Mouse (Mus musculus): Measurements from ENCODE around the gene Rnf40. TPM values are rescaled to one million over a fixed set of nuclear protein-coding genes. Genes with fewer than 3 reads are reported as not detected.
"Not testable (repeated sequence)": the region's sequence is repeated elsewhere in the genome, so short reads cannot be mapped to it uniquely, and the experiment has no call there.

Rnf40 gene
- polyA plus RNA-seq, 1 experiment, result 32.8 TPM

DNA sequence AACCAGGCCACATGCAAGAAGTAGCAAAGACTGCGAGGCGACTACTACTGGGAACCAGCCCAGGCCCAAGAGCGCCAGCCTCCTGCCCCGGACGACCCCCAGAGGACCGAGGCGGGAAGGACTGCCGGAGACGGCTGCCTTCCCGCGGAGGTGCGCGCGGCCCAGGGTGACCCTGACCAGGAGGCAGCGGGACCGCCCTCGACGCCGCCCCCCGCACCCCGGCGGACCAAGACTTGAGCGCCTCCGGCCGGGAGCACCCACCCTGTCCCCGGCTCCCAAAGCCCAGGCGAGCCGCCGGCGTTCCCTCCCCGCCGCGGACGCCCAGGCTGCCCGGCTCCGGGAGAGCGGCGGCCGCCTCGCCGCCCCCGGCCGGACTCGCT lies 25.9 kb downstream of the Rnf40 start:
- under 1% methylated on average over 32 of the region's 44 CpGs for WGBS
- peak overlapping the region; percentile 91 for H3K4me3 ChIP-seq (replicated peaks; ENCODE audit: extremely low read depth, low read depth, low read length)
- TF ChIP-seq CTCF (IDR thresholded peaks at IDR 0.05; ENCODE audit: insufficient read depth, low read length) (no peak), POLR2A (IDR thresholded peaks at IDR 0.05; ENCODE audit: borderline replicate concordance, extremely low read depth, low read depth, low read length) (no peak)
- 0 out of 2 replicates have a peak, but pooled peaks cover 7% of the 10 kb centered on the region for H3K4me1 ChIP-seq (ENCODE audit: control insufficient read depth, insufficient read depth, low read length)
- peak; percentile 56 for DNase-seq

DNA sequence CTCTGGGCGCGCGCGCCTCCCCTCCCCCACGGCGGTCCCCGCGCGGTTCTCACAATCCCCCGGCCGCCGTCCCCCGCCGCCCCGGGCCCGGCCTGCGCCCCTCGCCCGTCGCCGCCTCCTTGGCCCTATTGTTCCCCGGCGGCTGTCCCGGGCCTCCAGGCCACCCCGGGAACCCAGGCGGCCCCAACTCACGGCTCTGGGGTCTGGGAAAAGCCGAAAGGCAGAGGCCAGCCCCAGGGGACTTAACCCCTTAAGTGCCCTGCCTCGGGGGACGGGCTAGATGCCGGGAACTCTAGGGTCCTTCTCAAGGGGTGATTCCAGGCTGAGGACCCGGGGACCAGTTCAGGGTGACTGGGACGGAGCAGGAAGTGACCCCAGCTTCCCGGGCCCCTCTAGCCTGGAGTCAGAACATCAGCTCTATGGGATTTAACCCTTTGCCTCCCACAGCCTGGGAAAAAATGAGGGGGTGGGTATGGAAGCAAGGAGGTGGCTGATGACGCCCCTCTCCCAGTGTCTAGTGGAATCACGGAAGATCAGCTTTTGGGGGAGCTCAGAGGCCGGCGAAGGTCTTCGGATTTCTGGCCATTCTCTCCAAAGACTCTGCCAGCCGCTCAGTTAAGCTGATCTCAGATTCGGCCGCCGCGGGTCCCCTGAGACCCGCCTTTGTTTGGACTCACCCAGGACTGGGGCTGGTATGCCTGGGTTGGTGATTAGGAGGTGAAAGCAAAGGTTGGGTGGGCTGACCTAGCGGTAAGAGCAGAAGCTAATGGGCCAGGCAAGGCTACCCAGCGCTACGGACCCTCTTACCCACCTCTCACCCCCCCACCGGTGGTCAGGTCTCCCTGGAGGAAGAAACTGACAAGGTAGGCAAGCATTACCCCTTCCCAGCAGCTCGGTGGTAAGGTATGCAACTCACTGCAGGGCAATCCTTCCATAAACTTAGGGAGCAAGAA lies 26.6 kb downstream of the Rnf40 start, which contains the start of gene Zfp629:
Zfp629 (minus strand) TSS at position 907 of the 953 bp plus-strand sequence.
- DNase-seq, result peak; percentile 73
- H3K4me1 ChIP-seq (ENCODE audit: control insufficient read depth, insufficient read depth, low read length), result 0 out of 2 replicates have a peak, but pooled peaks cover 7% of the 10 kb centered on the region
- TF ChIP-seq POLR2A (IDR thresholded peaks at IDR 0.05; ENCODE audit: borderline replicate concordance, extremely low read depth, low read depth, low read length) (peak; percentile 22; the same call in 1 of the 2 replicates), CTCF (IDR thresholded peaks at IDR 0.05; ENCODE audit: insufficient read depth, low read length) (no peak)
- under 1% methylated on average over 50 of the region's 50 CpGs for WGBS
- peak within 1 kb of the TSS; percentile 91 for H3K4me3 ChIP-seq (replicated peaks; ENCODE audit: extremely low read depth, low read depth, low read length)

DNA sequence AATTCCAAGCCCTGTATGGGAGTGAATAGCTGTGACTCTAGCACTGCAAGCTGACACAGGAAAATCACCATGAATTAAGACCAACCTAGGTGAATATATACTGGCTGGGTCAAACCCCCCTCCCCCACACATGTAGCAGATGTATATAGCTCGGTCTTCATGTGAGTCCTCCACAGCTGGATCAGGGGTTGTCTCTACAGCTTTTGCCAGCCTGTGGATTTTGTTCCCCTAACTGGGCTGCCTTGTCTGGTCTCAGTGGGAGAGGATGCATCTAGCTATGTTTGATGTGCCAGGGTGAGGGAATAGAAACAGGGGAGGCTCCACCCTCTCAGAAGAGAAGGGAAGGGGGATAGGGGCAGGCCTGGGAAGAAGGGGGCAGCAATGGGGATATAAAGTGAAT lies 27.8 kb downstream of the Rnf40 start:
- 35% methylated on average over 1 of the region's 1 CpGs for WGBS
- TF ChIP-seq CTCF (IDR thresholded peaks at IDR 0.05; ENCODE audit: insufficient read depth, low read length) (no peak), POLR2A (IDR thresholded peaks at IDR 0.05; ENCODE audit: borderline replicate concordance, extremely low read depth, low read depth, low read length) (no peak)
- 0 out of 2 replicates have a peak, but pooled peaks cover 7% of the 10 kb centered on the region for H3K4me1 ChIP-seq (ENCODE audit: control insufficient read depth, insufficient read depth, low read length)
- no peak for DNase-seq
- H3K4me3 ChIP-seq (replicated peaks; ENCODE audit: extremely low read depth, low read depth, low read length), result no peak overlapping the region

DNA sequence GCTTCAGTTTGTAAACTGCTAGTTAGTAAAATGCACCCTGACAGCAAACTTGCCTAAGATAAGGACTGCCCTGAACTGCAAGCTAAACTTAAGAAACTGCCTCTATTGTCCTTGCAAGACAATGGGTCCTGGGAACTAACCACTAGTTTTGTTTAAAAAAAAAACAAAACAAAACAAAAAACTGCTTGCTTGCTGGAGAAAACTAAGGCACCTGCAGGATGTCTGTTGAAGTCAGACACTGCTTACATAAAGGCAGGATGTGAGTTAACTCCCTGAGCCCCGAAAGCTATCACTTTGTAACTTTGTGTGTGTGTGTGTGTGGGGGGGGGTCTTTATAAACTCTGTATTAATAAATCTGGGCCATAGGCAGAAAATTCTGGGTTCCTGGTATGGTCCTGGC lies 28.3 kb downstream of the Rnf40 start:
- 0 out of 2 replicates have a peak, but pooled peaks cover 7% of the 10 kb centered on the region for H3K4me1 ChIP-seq (ENCODE audit: control insufficient read depth, insufficient read depth, low read length)
- H3K4me3 ChIP-seq (replicated peaks; ENCODE audit: extremely low read depth, low read depth, low read length), result no peak overlapping the region
- DNase-seq, result no peak
- 40% methylated on average over 1 of the region's 1 CpGs for WGBS
- no peak for TF ChIP-seq CTCF (IDR thresholded peaks at IDR 0.05; ENCODE audit: insufficient read depth, low read length)
- TF ChIP-seq POLR2A (IDR thresholded peaks at IDR 0.05; ENCODE audit: borderline replicate concordance, extremely low read depth, low read depth, low read length), result no peak

DNA sequence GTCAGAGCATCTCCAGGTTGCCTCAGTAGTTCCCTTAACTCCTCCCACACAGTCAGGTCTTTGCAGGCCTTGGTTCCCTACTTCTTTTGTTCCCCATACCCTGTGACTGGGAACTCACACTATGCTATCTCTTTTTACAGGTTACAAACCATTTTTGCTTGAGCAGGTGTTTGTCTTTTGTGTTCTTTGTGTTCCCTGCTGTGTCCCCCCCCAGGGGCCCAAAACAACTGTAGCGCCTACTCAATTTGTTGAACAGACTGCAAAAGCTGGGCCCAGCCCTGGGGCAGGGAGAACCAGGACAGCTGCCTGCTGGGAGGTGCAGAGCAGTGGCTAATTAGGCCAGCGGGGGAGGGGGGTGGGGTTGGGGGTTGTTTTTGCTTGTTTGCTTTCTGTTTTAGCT lies 29.4 kb downstream of the Rnf40 start:
- DNase-seq, result no peak

DNA sequence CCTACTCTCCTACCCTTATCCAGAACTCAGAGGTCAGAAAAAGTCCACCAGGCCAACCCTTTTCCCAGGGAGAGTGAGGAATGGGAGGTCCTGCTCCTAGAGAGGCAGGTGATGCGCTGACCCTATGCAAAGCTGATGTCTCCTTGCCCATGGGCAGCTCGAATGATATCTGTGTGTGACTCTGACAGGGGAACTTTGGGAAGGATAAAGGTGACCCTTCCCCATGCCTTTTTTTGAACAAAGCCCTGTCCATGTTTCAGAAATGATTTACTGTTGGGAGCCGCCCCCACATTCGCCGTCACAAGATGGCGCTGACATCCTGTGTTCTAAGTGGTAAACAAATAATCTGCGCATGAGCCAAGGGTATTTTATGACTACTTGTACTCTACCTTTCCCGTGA lies 29.8 kb downstream of the Rnf40 start:
- not testable (repeated sequence) for DNase-seq; H3K4me1 ChIP-seq (ENCODE audit: control insufficient read depth, insufficient read depth, low read length); H3K4me3 ChIP-seq (replicated peaks; ENCODE audit: extremely low read depth, low read depth, low read length)
- 88% methylated on average over 7 of the region's 8 CpGs for WGBS

More for the DNA sequence above, 29.4 kb downstream of the Rnf40 start:
- TF ChIP-seq POLR2A (IDR thresholded peaks at IDR 0.05; ENCODE audit: borderline replicate concordance, extremely low read depth, low read depth, low read length) (no peak), CTCF (IDR thresholded peaks at IDR 0.05; ENCODE audit: insufficient read depth, low read length) (no peak)
- H3K4me3 ChIP-seq (replicated peaks; ENCODE audit: extremely low read depth, low read depth, low read length), result no peak overlapping the region
- 0 out of 2 replicates have a peak, but pooled peaks cover 7% of the 10 kb centered on the region for H3K4me1 ChIP-seq (ENCODE audit: control insufficient read depth, insufficient read depth, low read length)
- 74% methylated on average over 2 of the region's 2 CpGs for WGBS

DNA sequence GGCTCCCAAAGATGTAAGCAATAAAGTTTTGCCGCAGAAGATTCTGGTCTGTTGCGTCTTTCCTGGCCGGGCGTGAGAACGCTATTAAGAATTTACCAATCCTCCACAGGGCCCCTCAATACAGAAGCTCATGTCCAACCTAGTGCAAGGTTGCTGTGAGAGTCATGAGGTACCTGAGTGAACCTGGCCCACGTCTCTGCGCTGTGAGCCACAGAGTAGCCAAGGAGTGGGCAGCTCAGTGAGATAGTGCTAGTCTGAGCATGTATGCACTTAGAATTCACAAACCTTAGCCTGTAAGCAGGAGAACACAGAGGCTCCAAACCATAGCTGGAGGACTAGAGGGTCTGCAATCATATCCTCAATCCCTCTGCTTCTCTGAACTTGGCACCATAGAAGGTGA lies 37.5 kb downstream of the Rnf40 start:
- Histone ChIP-seq H3K4me1 (ENCODE audit: control insufficient read depth, insufficient read depth, low read length) (no peaks in the 10 kb centered on the region), H3K4me3 (replicated peaks; ENCODE audit: extremely low read depth, low read depth, low read length) (no peak overlapping the region)
- DNase-seq, result no peak
- WGBS, result 97% methylated on average over 7 of the region's 7 CpGs
- no peak for TF ChIP-seq CTCF (IDR thresholded peaks at IDR 0.05; ENCODE audit: insufficient read depth, low read length)
- no peak for TF ChIP-seq POLR2A (IDR thresholded peaks at IDR 0.05; ENCODE audit: borderline replicate concordance, extremely low read depth, low read depth, low read length)

DNA sequence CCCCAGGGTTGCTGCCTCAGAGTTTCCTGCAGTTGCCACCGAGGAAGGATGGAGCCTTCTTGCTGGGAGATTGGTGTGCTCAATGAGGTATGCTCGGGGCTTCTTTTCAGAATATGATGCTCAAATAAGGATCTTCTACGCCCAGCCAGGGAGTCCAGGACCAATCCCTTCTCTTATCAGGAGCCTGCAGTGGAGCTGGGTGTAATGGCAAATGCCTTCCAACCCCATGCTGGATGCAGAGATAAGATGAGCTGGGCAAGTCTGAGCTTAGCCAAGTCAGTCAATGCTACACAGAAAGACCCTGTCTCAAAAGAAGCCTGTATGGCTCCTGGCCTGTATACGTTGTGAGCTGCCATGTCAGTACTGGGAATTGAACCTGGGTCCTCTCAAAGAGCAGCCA lies 37.9 kb downstream of the Rnf40 start:
- 88% methylated on average over 4 of the region's 4 CpGs for WGBS
- no peak for DNase-seq
- no peak overlapping the region for H3K4me3 ChIP-seq (replicated peaks; ENCODE audit: extremely low read depth, low read depth, low read length)
- TF ChIP-seq POLR2A (IDR thresholded peaks at IDR 0.05; ENCODE audit: borderline replicate concordance, extremely low read depth, low read depth, low read length) (no peak), CTCF (IDR thresholded peaks at IDR 0.05; ENCODE audit: insufficient read depth, low read length) (no peak)
- H3K4me1 ChIP-seq (ENCODE audit: control insufficient read depth, insufficient read depth, low read length), result no peaks in the 10 kb centered on the region

DNA sequence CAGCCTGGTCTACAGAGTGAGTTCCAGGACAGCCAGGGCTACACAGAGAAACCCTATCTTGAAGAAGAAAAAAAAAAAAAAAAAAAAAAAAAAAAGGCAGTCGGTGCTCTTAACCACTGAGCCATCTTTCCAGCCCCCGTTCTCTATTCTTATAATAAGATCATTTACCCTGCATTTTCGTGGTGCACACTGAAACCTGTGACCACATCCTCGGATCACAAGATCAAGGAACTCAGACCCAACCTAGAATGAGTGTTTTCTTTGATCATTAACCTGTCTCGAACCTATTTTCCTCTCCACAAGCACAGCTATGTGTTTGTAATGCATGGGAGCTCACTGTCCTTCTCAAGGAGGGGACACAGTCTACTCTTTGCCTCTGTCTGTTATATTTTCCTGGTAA lies 40.1 kb downstream of the Rnf40 start:
- no peaks in the 10 kb centered on the region for H3K4me1 ChIP-seq (ENCODE audit: control insufficient read depth, insufficient read depth, low read length)
- no peak for TF ChIP-seq CTCF (IDR thresholded peaks at IDR 0.05; ENCODE audit: insufficient read depth, low read length)
- no peak for TF ChIP-seq POLR2A (IDR thresholded peaks at IDR 0.05; ENCODE audit: borderline replicate concordance, extremely low read depth, low read depth, low read length)
- no peak overlapping the region for H3K4me3 ChIP-seq (replicated peaks; ENCODE audit: extremely low read depth, low read depth, low read length)
- no peak for DNase-seq
- 62% methylated on average over 5 of the region's 5 CpGs for WGBS

DNA sequence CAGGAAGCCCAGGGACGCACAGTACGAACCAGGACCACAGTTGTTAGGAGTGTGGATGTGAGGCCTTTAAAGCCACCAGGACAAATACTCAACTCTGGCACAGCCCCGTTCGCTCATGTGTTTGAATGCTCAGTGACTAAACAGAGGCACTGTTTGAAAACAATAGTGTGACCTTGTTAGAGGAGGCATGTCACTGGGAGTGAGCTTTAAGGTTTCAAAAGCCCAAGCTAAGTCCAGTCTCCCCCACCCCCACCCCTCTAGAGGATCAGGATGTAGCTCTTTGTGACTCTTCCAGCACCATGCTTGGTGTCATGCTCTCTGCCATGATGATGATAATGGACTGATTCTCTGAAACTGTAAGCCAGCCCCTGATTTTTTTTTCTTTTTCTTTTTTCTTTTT lies 42.8 kb downstream of the Rnf40 start:
- Histone ChIP-seq H3K4me3 (replicated peaks; ENCODE audit: extremely low read depth, low read depth, low read length) (no peak overlapping the region), H3K4me1 (ENCODE audit: control insufficient read depth, insufficient read depth, low read length) (no peaks in the 10 kb centered on the region)
- TF ChIP-seq POLR2A (IDR thresholded peaks at IDR 0.05; ENCODE audit: borderline replicate concordance, extremely low read depth, low read depth, low read length), result no peak
- TF ChIP-seq CTCF (IDR thresholded peaks at IDR 0.05; ENCODE audit: insufficient read depth, low read length), result no peak
- no peak for DNase-seq
- WGBS, result 73% methylated on average over 4 of the region's 4 CpGs
